Mouse (Mus musculus) small intestine, adult 2 months (tissue): ENCODE measurements at regions not wholly inside any gene's neighbourhood (a gene's known extent, or its start where the extent isn't known, plus 50 kb on each side); places are given as distances from the start of the nearest gene placed in this dataset.
A peak's percentile ranks its signal among the peaks of the same experiment; 100 is the strongest.

Experiments
- H3K27ac ChIP-seq: fragments of 200-500 bp; 2 replicates; pipeline ENCODE4 v1.5.1; 2012; ENCODE audit warnings: low read depth, low read length, control low read depth, inconsistent platforms; ENCODE audit not compliant: insufficient read depth
- H3K27me3 ChIP-seq: fragments of 200-500 bp; 2 replicates; pipeline ENCODE4 v1.6.1; 2012; ENCODE audit warnings: mild to moderate bottlenecking, moderate library complexity, low read length, inconsistent platforms; ENCODE audit not compliant: control insufficient read depth, insufficient read depth
- H3K36me3 ChIP-seq: fragments of 200-500 bp; 2 replicates; pipeline ENCODE4 v1.6.1; 2012; ENCODE audit warnings: mild to moderate bottlenecking, low read length, control low read depth, inconsistent platforms; ENCODE audit not compliant: control insufficient read depth, insufficient read depth
- H3K4me1 ChIP-seq: fragments of 200-500 bp; 2 replicates; pipeline ENCODE4 v1.6.1; 2012; ENCODE audit warnings: low read length, inconsistent platforms, mixed read lengths; ENCODE audit not compliant: control insufficient read depth, insufficient read depth, insufficient read length
- H3K4me3 ChIP-seq: fragments of 200-500 bp; 2 replicates; pipeline ENCODE4 v1.5.1; 2012; ENCODE audit warnings: low read depth, mild to moderate bottlenecking, control low read depth, inconsistent platforms, low read length, moderate library complexity
- CTCF ChIP-seq: fragments of 200-500 bp; IDR thresholded peaks from 2 replicates; pipeline ENCODE4 v1.5.1; 2012; ENCODE audit warnings: low read depth, mild to moderate bottlenecking, control low read depth, inconsistent platforms, low read length, moderate library complexity, mixed read lengths; ENCODE audit not compliant: insufficient replicate concordance, insufficient read length; ENCODE audit errors: extremely low read depth
- POLR2A ChIP-seq: fragments of 200-500 bp; IDR thresholded peaks from 2 replicates; pipeline ENCODE4 v1.6.1; 2012; ENCODE audit warnings: low read depth, mild to moderate bottlenecking, control low read depth, inconsistent platforms, low read length, moderate library complexity
- WGBS: fragments of 180-500 bp; shearing (Covaris S2); methylation state at CpG from one replicate; pipeline ENCODE4 v1.1.7; 2018; 5-methylcytosine and 5-hydroxymethylcytosine counted together

GRCm38 (mm10) chr13:97438277-97438676, 197.4 kb downstream of the Enc1 start:
- Histone ChIP-seq H3K27ac (no peak overlapping the region), H3K27me3 (no peaks in the 10 kb centered on the region), H3K36me3 (no peaks in the 10 kb centered on the region), H3K4me3 (no peak overlapping the region), H3K4me1 (peaks cover 2% of the 10 kb centered on the region; the same call in 1 of the 2 replicates)
- TF ChIP-seq POLR2A, result no peak
- TF ChIP-seq CTCF, result no peak
- 95% methylated on average over 3 of the region's 3 CpGs for WGBS

GRCm38 (mm10) chr13:97436719-97437350, 195.9 kb downstream of the Enc1 start:
- WGBS, result 77% methylated on average over 5 of the region's 5 CpGs
- no peaks in the 10 kb centered on the region for H3K36me3 ChIP-seq
- TF ChIP-seq CTCF, result no peak
- no peak for TF ChIP-seq POLR2A
- H3K4me3 ChIP-seq, result no peak overlapping the region
- H3K27ac ChIP-seq, result no peak overlapping the region
- H3K27me3 ChIP-seq, result no peaks in the 10 kb centered on the region
- H3K4me1 ChIP-seq, result peaks cover 2% of the 10 kb centered on the region; the same call in 1 of the 2 replicates

- Histone ChIP-seq H3K27ac (no peak overlapping the region), H3K4me3 (peak overlapping the region; percentile 54)
Measured at GRCm38 (mm10) chr13:97435865-97436718, 195.2 kb downstream of the Enc1 start.

GRCm38 (mm10) chr13:97434961-97435864, 194.3 kb downstream of the Enc1 start:
- no peak overlapping the region for H3K27ac ChIP-seq
- no peak overlapping the region for H3K4me3 ChIP-seq
- H3K27me3 ChIP-seq, result no peaks in the 10 kb centered on the region
- 51% methylated on average over 20 of the region's 20 CpGs for WGBS
- no peaks in the 10 kb centered on the region for H3K36me3 ChIP-seq
- H3K4me1 ChIP-seq, result peaks cover 2% of the 10 kb centered on the region; the same call in 1 of the 2 replicates
- TF ChIP-seq CTCF (no peak), POLR2A (no peak)

More at GRCm38 (mm10) chr13:97435865-97436718, 195.2 kb downstream of the Enc1 start:
- Histone ChIP-seq H3K27me3 (no peaks in the 10 kb centered on the region), H3K36me3 (no peaks in the 10 kb centered on the region), H3K4me1 (peaks cover 2% of the 10 kb centered on the region; the same call in 1 of the 2 replicates)
- no peak for TF ChIP-seq POLR2A
- no peak for TF ChIP-seq CTCF
- WGBS, result 21% methylated on average over 24 of the region's 24 CpGs

GRCm38 (mm10) chr13:97434167-97434566, 193.3 kb downstream of the Enc1 start:
- TF ChIP-seq CTCF (no peak), POLR2A (no peak)
- WGBS, result 93% methylated on average over 7 of the region's 7 CpGs
- Histone ChIP-seq H3K4me1 (no peaks in the 10 kb centered on the region), H3K36me3 (no peaks in the 10 kb centered on the region), H3K27ac (no peak overlapping the region), H3K27me3 (no peaks in the 10 kb centered on the region), H3K4me3 (no peak overlapping the region)

GRCm38 (mm10) chr13:97432627-97433026, 191.7 kb downstream of the Enc1 start:
- Histone ChIP-seq H3K27me3 (no peaks in the 10 kb centered on the region), H3K4me1 (no peaks in the 10 kb centered on the region), H3K4me3 (no peak overlapping the region), H3K27ac (no peak overlapping the region), H3K36me3 (no peaks in the 10 kb centered on the region)
- WGBS, result 61% methylated on average over 4 of the region's 4 CpGs
- no peak for TF ChIP-seq CTCF
- TF ChIP-seq POLR2A, result no peak
